Mouse (Mus musculus): ENCODE results near the gene Enpep.

DNA sequence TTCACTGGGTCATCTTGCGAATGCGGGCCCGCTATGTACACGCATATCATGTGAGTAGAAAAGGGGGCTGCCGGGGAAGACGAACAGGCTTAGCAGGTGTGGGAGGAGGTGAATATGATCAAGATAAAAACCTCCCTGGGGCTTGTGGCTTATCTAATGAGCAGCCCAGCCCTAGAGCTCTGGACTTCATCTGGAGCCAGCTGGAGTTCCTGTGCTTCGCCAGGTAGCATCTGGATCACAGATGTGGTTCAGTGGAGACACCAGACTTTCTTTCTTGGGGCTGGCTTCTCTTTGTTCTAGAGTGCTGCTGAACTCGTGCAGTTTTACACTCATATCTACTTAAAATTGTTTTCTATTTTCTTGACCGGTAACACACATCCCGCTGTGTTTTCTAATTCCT lies 14.8 kb upstream of the Enpep start:
- TF ChIP-seq POLR2A (IDR thresholded peaks at IDR 0.05; ENCODE audit: low read depth, low read length) = no peak
- TF ChIP-seq CTCF (conservative IDR thresholded peaks at IDR 0.05; ENCODE audit: insufficient read depth, insufficient read length, low read depth, low read length) = no peak

Measured in kidney, adult 2 months (tissue).